Mouse (Mus musculus) embryonic facial prominence, embryonic 14.5 days (tissue): ENCODE results near the gene Agr2. TPM values are rescaled to one million over a fixed set of nuclear protein-coding genes. Genes with fewer than 3 reads are reported as not detected.

ENCODE experiments used
- ATAC-seq: fragments of 200-750 bp; cut with Nextera tagmentation; 2 replicates; pipeline ENCODE4 v1.8.0; 2017; ENCODE audit warnings: low read depth, moderate number of reproducible peaks, moderate TSS enrichment
- DNase-seq: peaks from one replicate; pipeline ENCODE4 v3.0.0-alpha.2; 2015; ENCODE audit warnings: low spot score
- H3K27ac ChIP-seq: fragments of 300-500 bp; sonication (generic); replicated peaks from 2 replicates; pipeline ENCODE4 v1.5.1; 2014; ENCODE audit warnings: low read depth, mild to moderate bottlenecking, low read length, moderate library complexity
- H3K27me3 ChIP-seq: fragments of 300-500 bp; sonication (generic); replicated peaks from 2 replicates; pipeline ENCODE4 v1.6.1; 2014; ENCODE audit warnings: low read length; ENCODE audit not compliant: control insufficient read depth, insufficient read depth
- H3K36me3 ChIP-seq: fragments of 300-500 bp; sonication (generic); 2 replicates; pipeline ENCODE4 v1.6.1; 2014; ENCODE audit warnings: low read length, mixed read lengths; ENCODE audit not compliant: control insufficient read depth, insufficient read depth
- H3K4me1 ChIP-seq: fragments of 300-500 bp; sonication (generic); 2 replicates; pipeline ENCODE4 v1.6.1; 2014; ENCODE audit warnings: antibody characterized with exemption, low read length; ENCODE audit not compliant: control insufficient read depth, insufficient read depth
- H3K4me2 ChIP-seq: fragments of 300-500 bp; sonication (generic); 2 replicates; pipeline ENCODE4 v1.6.1; 2014; ENCODE audit warnings: low read depth, mild to moderate bottlenecking, low read length, moderate library complexity, mixed read lengths
- H3K4me3 ChIP-seq: fragments of 300-500 bp; sonication (generic); 2 replicates; pipeline ENCODE4 v1.5.1; 2014; ENCODE audit warnings: low read depth, mild to moderate bottlenecking, low read length
- H3K9ac ChIP-seq: fragments of 300-500 bp; sonication (generic); 2 replicates; pipeline ENCODE4 v1.6.1; 2014; ENCODE audit warnings: low read depth, mild to moderate bottlenecking, low read length, moderate library complexity, mixed read lengths
- H3K9me3 ChIP-seq: fragments of 300-500 bp; sonication (generic); 2 replicates; pipeline ENCODE4 v1.6.1; 2016; ENCODE audit warnings: low read length; ENCODE audit not compliant: control insufficient read depth
- WGBS: fragments of 180-500 bp; shearing (Covaris S2); extraction: QIAGEN DNeasy Blood & Tissue Kit; methylation state at CpG from one replicate; pipeline ENCODE4 v1.1.7; 2014; 5-methylcytosine and 5-hydroxymethylcytosine counted together
- polyA plus RNA-seq: library from polyadenylated mRNA; unstranded; fragments of >200 nt; fragmentation: Nextera tagmentation; extraction: Ambion mirVana; gene quantifications from 2 replicates; pipeline ENCODE4 v1.2.1, GENCODE M21; 2014

Agr2 gene
- polyA plus RNA-seq, 1 experiment from 2014 or later, result 7.9 TPM

- Histone ChIP-seq H3K4me2 (no peak overlapping the region), H3K36me3 (no peaks in the 10 kb centered on the region), H3K4me1 (no peaks in the 10 kb centered on the region), H3K9me3 (no peaks in the 10 kb centered on the region), H3K27me3 (no peaks in the 10 kb centered on the region), H3K9ac (no peak overlapping the region), H3K27ac (no peak overlapping the region), H3K4me3 (no peak overlapping the region)
- DNase-seq (peak; percentile 73), ATAC-seq (peak; percentile 79; the same call in 1 of the 2 replicates)
- WGBS, result 49% methylated on average over 6 of the region's 6 CpGs
These were observed 10.9 kb upstream of the Agr2 start for GRCm38 (mm10) chr12:35981732-35982360.

GRCm38 (mm10) chr12:35983472-35983871, 9.2 kb upstream of the Agr2 start:
- Histone ChIP-seq H3K4me1 (no peaks in the 10 kb centered on the region), H3K4me3 (no peak overlapping the region), H3K9ac (no peak overlapping the region), H3K36me3 (no peaks in the 10 kb centered on the region), H3K27ac (no peak overlapping the region), H3K9me3 (no peaks in the 10 kb centered on the region), H3K4me2 (no peak overlapping the region), H3K27me3 (no peaks in the 10 kb centered on the region)
- DNase-seq (no peak), ATAC-seq (no peak)
- 92% methylated on average over 9 of the region's 9 CpGs for WGBS

- Histone ChIP-seq H3K4me2 (no peak overlapping the region), H3K9me3 (no peaks in the 10 kb centered on the region), H3K9ac (no peak overlapping the region), H3K27me3 (no peaks in the 10 kb centered on the region), H3K27ac (no peak overlapping the region), H3K4me1 (no peaks in the 10 kb centered on the region), H3K4me3 (no peak overlapping the region), H3K36me3 (no peaks in the 10 kb centered on the region)
- 86% methylated on average over 5 of the region's 5 CpGs for WGBS
- ATAC-seq, result no peak
- no peak for DNase-seq
These were observed 8.0 kb upstream of the Agr2 start for GRCm38 (mm10) chr12:35984743-35985142.

- DNase-seq, result no peak
- no peaks in the 10 kb centered on the region for H3K27me3 ChIP-seq
- no peak for ATAC-seq
- H3K4me3 ChIP-seq, result no peak overlapping the region
- 66% methylated on average over 3 of the region's 3 CpGs for WGBS
- no peak overlapping the region for H3K9ac ChIP-seq
- H3K9me3 ChIP-seq, result no peaks in the 10 kb centered on the region
- no peak overlapping the region for H3K4me2 ChIP-seq
- no peaks in the 10 kb centered on the region for H3K4me1 ChIP-seq
- H3K36me3 ChIP-seq, result no peaks in the 10 kb centered on the region
- H3K27ac ChIP-seq, result no peak overlapping the region
These were observed 876 bp downstream of the Agr2 start for GRCm38 (mm10) chr12:35993583-35993982.

- H3K4me1 ChIP-seq, result no peaks in the 10 kb centered on the region
These were observed 1.4 kb downstream of the Agr2 start for GRCm38 (mm10) chr12:35994098-35994497.

GRCm38 (mm10) chr12:35995799-35996198, 3.1 kb downstream of the Agr2 start:
- ATAC-seq (no peak), DNase-seq (peak; percentile 66)
- Histone ChIP-seq H3K4me3 (no peak overlapping the region), H3K4me1 (no peaks in the 10 kb centered on the region), H3K27ac (no peak overlapping the region), H3K27me3 (no peaks in the 10 kb centered on the region), H3K36me3 (no peaks in the 10 kb centered on the region), H3K4me2 (no peak overlapping the region), H3K9me3 (no peaks in the 10 kb centered on the region), H3K9ac (no peak overlapping the region)
- WGBS, result 34% methylated on average over 5 of the region's 5 CpGs

More at GRCm38 (mm10) chr12:35994098-35994497, 1.4 kb downstream of the Agr2 start:
- peak; percentile 18 for DNase-seq
- no peaks in the 10 kb centered on the region for H3K27me3 ChIP-seq
- no peaks in the 10 kb centered on the region for H3K9me3 ChIP-seq
- H3K4me3 ChIP-seq, result no peak overlapping the region
- no peak for ATAC-seq
- no peak overlapping the region for H3K27ac ChIP-seq
- H3K4me2 ChIP-seq, result no peak overlapping the region
- H3K9ac ChIP-seq, result no peak overlapping the region
- no peaks in the 10 kb centered on the region for H3K36me3 ChIP-seq

GRCm38 (mm10) chr12:36004714-36005113, 12.0 kb downstream of the Agr2 start:
- Histone ChIP-seq H3K4me2 (no peak overlapping the region), H3K27ac (no peak overlapping the region), H3K9ac (no peak overlapping the region), H3K36me3 (no peaks in the 10 kb centered on the region), H3K4me1 (no peaks in the 10 kb centered on the region), H3K9me3 (no peaks in the 10 kb centered on the region), H3K27me3 (no peaks in the 10 kb centered on the region), H3K4me3 (no peak overlapping the region)
- WGBS, result 79% methylated on average over 4 of the region's 4 CpGs
- ATAC-seq (no peak), DNase-seq (no peak)

GRCm38 (mm10) chr12:36007581-36007980, 14.9 kb downstream of the Agr2 start:
- 61% methylated on average over 2 of the region's 2 CpGs for WGBS
- H3K27ac ChIP-seq, result no peak overlapping the region
- H3K27me3 ChIP-seq, result no peaks in the 10 kb centered on the region
- no peaks in the 10 kb centered on the region for H3K4me1 ChIP-seq
- H3K9me3 ChIP-seq, result no peaks in the 10 kb centered on the region
- no peak overlapping the region for H3K4me2 ChIP-seq
- H3K9ac ChIP-seq, result no peak overlapping the region
- no peak overlapping the region for H3K4me3 ChIP-seq
- ATAC-seq, result no peak
- DNase-seq, result peak; percentile 33
- no peaks in the 10 kb centered on the region for H3K36me3 ChIP-seq

GRCm38 (mm10) chr12:36008364-36009047, 15.8 kb downstream of the Agr2 start:
- WGBS, result 50% methylated on average over 6 of the region's 6 CpGs
- Histone ChIP-seq H3K36me3 (no peaks in the 10 kb centered on the region), H3K9ac (no peak overlapping the region), H3K27me3 (no peaks in the 10 kb centered on the region), H3K4me2 (no peak overlapping the region), H3K4me1 (no peaks in the 10 kb centered on the region), H3K9me3 (no peaks in the 10 kb centered on the region), H3K27ac (no peak overlapping the region), H3K4me3 (no peak overlapping the region)
- DNase-seq (peak; percentile 45), ATAC-seq (peak; percentile 41; the same call in 1 of the 2 replicates)
